Mouse (Mus musculus): ENCODE measurements around the gene C130026I21Rik. TPM values are rescaled to one million over a fixed set of nuclear protein-coding genes. Genes with fewer than 3 reads are reported as not detected.
"Not testable (repeated sequence)": the region's sequence is repeated elsewhere in the genome, so short reads cannot be mapped to it uniquely, and the experiment has no call there.

The C130026I21Rik gene
- polyA plus RNA-seq, 1 experiment from 2014 or later, result 0.43 TPM

- WGBS, result 51% methylated on average over 12 of the region's 14 CpGs
- H3K9ac ChIP-seq (ENCODE audit: low read length); H3K27me3 ChIP-seq (ENCODE audit: control insufficient read depth, insufficient read depth, low read length); H3K4me3 ChIP-seq (ENCODE audit: low read length); ATAC-seq (replicated peaks; ENCODE audit: extremely low read depth, insufficient read depth, low FRiP score); H3K9me3 ChIP-seq (replicated peaks; ENCODE audit: control insufficient read depth, low read length); H3K4me2 ChIP-seq (ENCODE audit: low read depth, low read length); H3K27ac ChIP-seq (ENCODE audit: low read length); H3K4me1 ChIP-seq (ENCODE audit: control insufficient read depth, insufficient read depth, low read length); H3K36me3 ChIP-seq (ENCODE audit: control insufficient read depth, insufficient read depth): not testable (repeated sequence)
These were observed 240.2 kb downstream of the C130026I21Rik start for GRCm38 (mm10) chr1:85030211-85030610.

DNA sequence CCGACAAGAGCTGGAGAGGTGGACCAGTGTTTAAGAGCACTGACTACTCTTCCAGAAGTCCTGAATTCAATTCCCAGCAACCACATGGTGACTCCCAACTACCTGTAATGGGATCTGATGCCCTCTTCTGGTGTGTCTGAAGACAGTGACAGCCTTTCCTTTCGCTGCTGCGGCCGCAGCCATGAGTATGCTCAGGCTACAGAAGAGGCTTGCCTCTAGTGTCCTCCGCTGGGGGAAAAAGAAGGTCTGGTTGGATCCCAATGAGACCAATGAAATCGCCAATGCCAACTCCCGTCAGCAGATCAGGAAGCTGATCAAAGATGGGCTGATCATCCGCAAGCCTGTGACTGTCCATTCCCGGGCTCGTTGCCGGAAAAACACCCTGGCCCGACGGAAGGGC, 258.4 kb downstream of the C130026I21Rik start:
- 91% methylated on average over 12 of the region's 13 CpGs for whole genome bisulfite sequencing
- ATAC-seq (replicated peaks; ENCODE audit: extremely low read depth, insufficient read depth, low FRiP score); H3K27ac ChIP-seq (ENCODE audit: low read length): not testable (repeated sequence)

GRCm38 (mm10) chr1:85010947-85011346, 259.4 kb downstream of the C130026I21Rik start:
- not testable (repeated sequence) for H3K27ac ChIP-seq (ENCODE audit: low read length); ATAC-seq (replicated peaks; ENCODE audit: extremely low read depth, insufficient read depth, low FRiP score); H3K36me3 ChIP-seq (ENCODE audit: control insufficient read depth, insufficient read depth); H3K4me2 ChIP-seq (ENCODE audit: low read depth, low read length); H3K4me1 ChIP-seq (ENCODE audit: control insufficient read depth, insufficient read depth, low read length); H3K9ac ChIP-seq (ENCODE audit: low read length); H3K4me3 ChIP-seq (ENCODE audit: low read length); H3K27me3 ChIP-seq (ENCODE audit: control insufficient read depth, insufficient read depth, low read length); H3K9me3 ChIP-seq (replicated peaks; ENCODE audit: control insufficient read depth, low read length)
- 89% methylated on average over 1 of the region's 3 CpGs for WGBS

More for the DNA sequence above, 258.4 kb downstream of the C130026I21Rik start:
- H3K27me3 ChIP-seq (ENCODE audit: control insufficient read depth, insufficient read depth, low read length); H3K4me3 ChIP-seq (ENCODE audit: low read length); H3K36me3 ChIP-seq (ENCODE audit: control insufficient read depth, insufficient read depth); H3K4me2 ChIP-seq (ENCODE audit: low read depth, low read length); H3K9ac ChIP-seq (ENCODE audit: low read length); H3K4me1 ChIP-seq (ENCODE audit: control insufficient read depth, insufficient read depth, low read length); H3K9me3 ChIP-seq (replicated peaks; ENCODE audit: control insufficient read depth, low read length): not testable (repeated sequence)

- not testable (repeated sequence) for H3K36me3 ChIP-seq (ENCODE audit: control insufficient read depth, insufficient read depth); H3K4me3 ChIP-seq (ENCODE audit: low read length); H3K27me3 ChIP-seq (ENCODE audit: control insufficient read depth, insufficient read depth, low read length); H3K9me3 ChIP-seq (replicated peaks; ENCODE audit: control insufficient read depth, low read length); H3K27ac ChIP-seq (ENCODE audit: low read length); H3K4me1 ChIP-seq (ENCODE audit: control insufficient read depth, insufficient read depth, low read length); ATAC-seq (replicated peaks; ENCODE audit: extremely low read depth, insufficient read depth, low FRiP score); H3K9ac ChIP-seq (ENCODE audit: low read length); H3K4me2 ChIP-seq (ENCODE audit: low read depth, low read length)
- WGBS, result 59% methylated on average over 1 of the region's 1 CpGs
These were observed 262.6 kb downstream of the C130026I21Rik start for GRCm38 (mm10) chr1:85007737-85008136.

GRCm38 (mm10) chr1:84999241-84999640, 271.1 kb downstream of the C130026I21Rik start:
- 96% methylated on average over 5 of the region's 12 CpGs for WGBS

GRCm38 (mm10) chr1:84996305-84996704, 274.1 kb downstream of the C130026I21Rik start:
- H3K9ac ChIP-seq (ENCODE audit: low read length); H3K27me3 ChIP-seq (ENCODE audit: control insufficient read depth, insufficient read depth, low read length); H3K4me2 ChIP-seq (ENCODE audit: low read depth, low read length); ATAC-seq (replicated peaks; ENCODE audit: extremely low read depth, insufficient read depth, low FRiP score); H3K9me3 ChIP-seq (replicated peaks; ENCODE audit: control insufficient read depth, low read length); H3K4me1 ChIP-seq (ENCODE audit: control insufficient read depth, insufficient read depth, low read length); H3K27ac ChIP-seq (ENCODE audit: low read length); H3K36me3 ChIP-seq (ENCODE audit: control insufficient read depth, insufficient read depth); H3K4me3 ChIP-seq (ENCODE audit: low read length): not testable (repeated sequence)
- WGBS, result 76% methylated on average over 5 of the region's 9 CpGs

More at GRCm38 (mm10) chr1:84999241-84999640, 271.1 kb downstream of the C130026I21Rik start:
- not testable (repeated sequence) for H3K9ac ChIP-seq (ENCODE audit: low read length); H3K4me1 ChIP-seq (ENCODE audit: control insufficient read depth, insufficient read depth, low read length); H3K27ac ChIP-seq (ENCODE audit: low read length); H3K4me2 ChIP-seq (ENCODE audit: low read depth, low read length); H3K4me3 ChIP-seq (ENCODE audit: low read length); H3K9me3 ChIP-seq (replicated peaks; ENCODE audit: control insufficient read depth, low read length); H3K36me3 ChIP-seq (ENCODE audit: control insufficient read depth, insufficient read depth); ATAC-seq (replicated peaks; ENCODE audit: extremely low read depth, insufficient read depth, low FRiP score); H3K27me3 ChIP-seq (ENCODE audit: control insufficient read depth, insufficient read depth, low read length)

- H3K27me3 ChIP-seq (ENCODE audit: control insufficient read depth, insufficient read depth, low read length); ATAC-seq (replicated peaks; ENCODE audit: extremely low read depth, insufficient read depth, low FRiP score); H3K4me2 ChIP-seq (ENCODE audit: low read depth, low read length); H3K27ac ChIP-seq (ENCODE audit: low read length); H3K9me3 ChIP-seq (replicated peaks; ENCODE audit: control insufficient read depth, low read length); H3K36me3 ChIP-seq (ENCODE audit: control insufficient read depth, insufficient read depth); H3K4me3 ChIP-seq (ENCODE audit: low read length); H3K4me1 ChIP-seq (ENCODE audit: control insufficient read depth, insufficient read depth, low read length); H3K9ac ChIP-seq (ENCODE audit: low read length): not testable (repeated sequence)
- WGBS, result no CpG with 5 or more reads among the region's 1 CpGs
These were observed 275.9 kb downstream of the C130026I21Rik start for GRCm38 (mm10) chr1:84994461-84994860.

DNA sequence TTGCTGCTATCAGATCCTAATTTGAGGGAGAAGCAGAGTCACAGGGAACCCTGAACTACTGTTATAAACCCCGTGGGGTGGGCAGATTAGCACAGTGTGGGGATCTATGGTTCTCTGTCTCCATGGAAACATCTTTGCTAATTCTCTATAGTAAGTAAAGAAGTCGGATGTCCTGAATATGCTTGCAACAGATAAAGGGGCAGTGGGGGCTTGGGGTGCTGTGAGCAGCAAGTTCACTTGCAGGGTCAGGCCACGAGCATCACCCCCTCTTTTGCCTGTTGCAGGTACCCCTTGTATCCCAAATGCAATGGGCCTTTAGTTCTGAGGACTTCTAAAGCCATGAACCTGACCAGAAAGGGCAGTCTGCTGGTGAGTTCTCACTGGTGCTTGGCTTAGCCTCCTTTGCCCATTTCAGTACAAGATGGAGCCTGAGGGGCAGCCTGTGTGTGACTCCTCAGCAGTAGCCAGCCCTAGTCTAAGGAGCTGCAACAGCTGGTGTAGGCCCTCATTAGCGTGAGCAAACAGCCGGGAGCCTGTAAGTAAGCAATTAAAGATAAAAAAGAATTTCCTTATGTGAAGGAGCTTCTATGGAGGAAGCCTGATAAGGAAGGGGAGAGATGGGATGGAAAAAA, 276.6 kb downstream of the C130026I21Rik start:
- H3K4me3 ChIP-seq (ENCODE audit: low read length); H3K4me1 ChIP-seq (ENCODE audit: control insufficient read depth, insufficient read depth, low read length); H3K27ac ChIP-seq (ENCODE audit: low read length); H3K36me3 ChIP-seq (ENCODE audit: control insufficient read depth, insufficient read depth); H3K27me3 ChIP-seq (ENCODE audit: control insufficient read depth, insufficient read depth, low read length); H3K9me3 ChIP-seq (replicated peaks; ENCODE audit: control insufficient read depth, low read length); H3K4me2 ChIP-seq (ENCODE audit: low read depth, low read length); H3K9ac ChIP-seq (ENCODE audit: low read length): not testable (repeated sequence)
- ATAC-seq (replicated peaks; ENCODE audit: extremely low read depth, insufficient read depth, low FRiP score), result peak; percentile 37; the same call in 1 of the 2 replicates
- WGBS, result 11% methylated on average over 2 of the region's 5 CpGs

GRCm38 (mm10) chr1:84993235-84993634, 277.1 kb downstream of the C130026I21Rik start:
- H3K4me1 ChIP-seq (ENCODE audit: control insufficient read depth, insufficient read depth, low read length); H3K4me2 ChIP-seq (ENCODE audit: low read depth, low read length); H3K9me3 ChIP-seq (replicated peaks; ENCODE audit: control insufficient read depth, low read length); H3K9ac ChIP-seq (ENCODE audit: low read length); H3K36me3 ChIP-seq (ENCODE audit: control insufficient read depth, insufficient read depth); H3K27ac ChIP-seq (ENCODE audit: low read length); H3K27me3 ChIP-seq (ENCODE audit: control insufficient read depth, insufficient read depth, low read length); H3K4me3 ChIP-seq (ENCODE audit: low read length): not testable (repeated sequence)
- WGBS, result no CpG with 5 or more reads among the region's 2 CpGs
- peak; percentile 32; the same call in 1 of the 2 replicates for ATAC-seq (replicated peaks; ENCODE audit: extremely low read depth, insufficient read depth, low FRiP score)
